Mouse (Mus musculus) hindbrain, embryonic 16.5 days (tissue): ENCODE measurements around the gene Spock1. TPM values are rescaled to one million over a fixed set of nuclear protein-coding genes. Genes with fewer than 3 reads are reported as not detected.

Experiments
- ATAC-seq: fragments of 200-750 bp; cut with Nextera tagmentation; 2 replicates; pipeline ENCODE4 v1.8.0; 2017; ENCODE audit warnings: moderate TSS enrichment, moderate library complexity
- H3K27ac ChIP-seq: fragments of 300-500 bp; sonication (generic); 2 replicates; pipeline ENCODE4 v1.5.1; 2014; ENCODE audit warnings: low read depth, mild to moderate bottlenecking, control low read depth, low read length, moderate library complexity
- H3K27me3 ChIP-seq: fragments of 300-500 bp; sonication (generic); replicated peaks from 2 replicates; pipeline ENCODE4 v1.6.1; 2014; ENCODE audit warnings: low read length; ENCODE audit not compliant: control insufficient read depth, insufficient read depth
- H3K36me3 ChIP-seq: fragments of 300-500 bp; sonication (generic); 2 replicates; pipeline ENCODE4 v1.6.1; 2014; ENCODE audit warnings: mild to moderate bottlenecking, low read length, moderate library complexity, mixed read lengths; ENCODE audit not compliant: control insufficient read depth, insufficient read depth
- H3K4me1 ChIP-seq: fragments of 300-500 bp; sonication (generic); 2 replicates; pipeline ENCODE4 v1.6.1; 2014; ENCODE audit warnings: low read depth, low read length; ENCODE audit not compliant: control insufficient read depth, insufficient read depth
- H3K4me2 ChIP-seq: fragments of 300-500 bp; sonication (generic); 2 replicates; pipeline ENCODE4 v1.6.1; 2014; ENCODE audit warnings: mild to moderate bottlenecking, low read length, control low read depth, moderate library complexity
- H3K4me3 ChIP-seq: fragments of 300-500 bp; sonication (generic); 2 replicates; pipeline ENCODE4 v1.5.1; 2014; ENCODE audit warnings: mild to moderate bottlenecking, low read length, control low read depth, moderate library complexity
- H3K9ac ChIP-seq: fragments of 300-500 bp; sonication (generic); 2 replicates; pipeline ENCODE4 v1.6.1; 2014; ENCODE audit warnings: low read depth, mild to moderate bottlenecking, control low read depth, low read length, moderate library complexity
- H3K9me3 ChIP-seq: fragments of 300-500 bp; sonication (generic); 2 replicates; pipeline ENCODE4 v1.6.1; 2014; ENCODE audit warnings: mild to moderate bottlenecking, low read length, moderate library complexity; ENCODE audit not compliant: control insufficient read depth
- WGBS: fragments of 180-500 bp; shearing (Covaris S2); extraction: QIAGEN DNeasy Blood & Tissue Kit; methylation state at CpG from one replicate; pipeline ENCODE4 v1.1.7; 2014; 5-methylcytosine and 5-hydroxymethylcytosine counted together
- polyA plus RNA-seq: library from polyadenylated mRNA; unstranded; fragments of >200 nt; fragmentation: Nextera tagmentation; extraction: Ambion mirVana; gene quantifications from 2 replicates; pipeline ENCODE4 v1.2.1, GENCODE M21; 2015

Spock1 gene
- 83.3 and 96.1 TPM in 2 replicates for polyA plus RNA-seq

DNA sequence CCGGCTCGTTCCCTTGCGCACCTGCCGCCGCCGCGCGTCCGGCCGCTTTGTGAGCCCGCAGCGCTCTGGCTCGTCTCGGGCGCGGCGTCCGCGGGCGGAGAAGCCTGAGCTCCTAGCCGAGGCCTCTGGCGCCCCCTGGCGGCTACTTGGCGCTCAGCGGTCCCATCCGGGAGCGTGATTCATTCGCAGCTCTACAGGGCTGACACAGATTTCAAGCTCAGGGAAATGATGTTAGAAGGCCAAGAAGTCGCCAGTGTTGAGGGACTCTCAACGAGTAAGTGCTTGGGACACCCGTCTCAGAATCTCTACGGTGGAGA is at the start of gene Spock1:
TSS of gene Spock1 (minus strand) at position 67 of the 317 bp plus-strand sequence.
- Histone ChIP-seq H3K4me1 (peaks cover 4% of the 10 kb centered on the region; the same call in 1 of the 2 replicates), H3K27ac (peak within 1 kb of the TSS; percentile 30; the same call in 1 of the 2 replicates), H3K9me3 (no peaks in the 10 kb centered on the region), H3K4me3 (peak within 1 kb of the TSS; percentile 48), H3K27me3 (no peaks in the 10 kb centered on the region), H3K36me3 (no peaks in the 10 kb centered on the region), H3K9ac (peak within 1 kb of the TSS; percentile 69), H3K4me2 (peak within 1 kb of the TSS; percentile 67)
- WGBS = under 1% methylated on average over 32 of the region's 32 CpGs
- ATAC-seq = peak; percentile 93

DNA sequence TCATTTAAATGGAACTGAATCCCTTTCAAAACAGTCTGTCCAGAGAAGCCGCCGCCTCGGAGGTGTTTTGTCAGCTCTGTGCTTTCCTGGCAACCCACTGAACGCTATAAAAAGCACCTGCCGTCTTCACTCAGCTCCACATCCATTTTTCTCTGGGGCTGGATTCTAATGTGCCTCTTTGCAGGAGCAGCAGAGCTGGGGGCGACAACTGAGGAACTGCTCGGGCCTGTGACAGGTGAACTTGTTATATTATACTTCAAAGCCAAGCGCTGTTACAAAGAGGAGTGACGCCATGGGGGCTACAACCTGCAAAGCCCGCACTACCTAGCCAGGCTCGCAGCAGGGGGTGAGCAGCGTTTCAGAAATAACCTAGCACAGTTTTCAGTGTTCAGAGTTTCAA is 42.0 kb upstream of the Spock1 start:
- WGBS = 80% methylated on average over 12 of the region's 12 CpGs
- H3K36me3 ChIP-seq = no peaks in the 10 kb centered on the region
- ATAC-seq = no peak
- no peak overlapping the region for H3K4me3 ChIP-seq
- no peak overlapping the region for H3K27ac ChIP-seq
- no peak overlapping the region for H3K4me2 ChIP-seq
- H3K4me1 ChIP-seq = peaks cover 5% of the 10 kb centered on the region; the same call in 1 of the 2 replicates
- H3K9ac ChIP-seq = no peak overlapping the region
- H3K27me3 ChIP-seq = peaks cover 4% of the 10 kb centered on the region; the same call in 1 of the 2 replicates
- no peaks in the 10 kb centered on the region for H3K9me3 ChIP-seq

DNA sequence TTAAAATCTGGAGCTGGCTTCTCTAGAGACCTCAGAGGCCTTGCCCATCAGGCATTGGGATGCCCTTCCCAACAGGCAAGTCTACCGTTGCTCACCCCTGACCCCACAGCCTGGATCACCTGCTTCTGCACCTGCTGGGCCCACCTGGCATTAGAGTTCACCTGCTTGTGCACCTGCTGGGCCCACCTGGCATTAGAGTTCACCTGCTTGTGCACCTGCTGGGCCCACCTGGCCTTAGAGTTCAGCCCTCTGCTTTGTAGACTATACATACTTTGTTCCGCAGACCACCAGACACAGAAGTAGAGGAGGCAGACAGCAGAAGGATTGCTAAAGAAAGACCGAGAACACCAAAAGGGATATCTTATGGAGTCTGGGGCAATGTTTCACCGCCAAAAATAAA is 41.4 kb upstream of the Spock1 start:
- Histone ChIP-seq H3K9me3 (no peaks in the 10 kb centered on the region), H3K9ac (no peak overlapping the region), H3K36me3 (no peaks in the 10 kb centered on the region), H3K27ac (no peak overlapping the region), H3K27me3 (peaks cover 4% of the 10 kb centered on the region; the same call in 1 of the 2 replicates), H3K4me3 (no peak overlapping the region), H3K4me2 (no peak overlapping the region), H3K4me1 (peaks cover 8% of the 10 kb centered on the region)
- ATAC-seq = no peak
- WGBS = 89% methylated on average over 4 of the region's 4 CpGs

DNA sequence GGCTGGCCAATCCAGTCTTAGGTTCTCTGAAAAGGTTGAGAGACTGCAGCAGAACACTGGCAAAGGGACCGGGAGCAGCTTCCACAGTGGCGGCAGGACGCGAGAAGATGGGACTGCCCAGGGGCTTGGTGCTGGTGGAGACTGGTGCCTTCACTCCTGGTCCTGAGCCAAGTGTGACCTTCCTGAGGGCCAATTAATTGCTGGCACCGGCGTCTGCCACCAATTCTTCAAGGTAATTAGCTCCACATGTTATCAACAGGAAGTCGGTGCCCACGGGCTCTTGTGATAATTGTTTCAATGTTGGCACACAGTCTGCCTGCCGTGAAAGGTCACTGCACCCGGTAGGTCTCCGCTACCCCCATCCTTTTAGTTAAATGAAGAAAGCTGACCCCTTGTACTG is 37.1 kb upstream of the Spock1 start:
- peaks cover 2% of the 10 kb centered on the region for H3K27me3 ChIP-seq
- H3K9ac ChIP-seq = no peak overlapping the region
- no peaks in the 10 kb centered on the region for H3K9me3 ChIP-seq
- no peak overlapping the region for H3K4me2 ChIP-seq
- H3K4me3 ChIP-seq = no peak overlapping the region
- H3K36me3 ChIP-seq = no peaks in the 10 kb centered on the region
- no peak overlapping the region for H3K27ac ChIP-seq
- ATAC-seq = peak; percentile 66
- H3K4me1 ChIP-seq = peaks cover 8% of the 10 kb centered on the region
- WGBS = 26% methylated on average over 11 of the region's 11 CpGs

DNA sequence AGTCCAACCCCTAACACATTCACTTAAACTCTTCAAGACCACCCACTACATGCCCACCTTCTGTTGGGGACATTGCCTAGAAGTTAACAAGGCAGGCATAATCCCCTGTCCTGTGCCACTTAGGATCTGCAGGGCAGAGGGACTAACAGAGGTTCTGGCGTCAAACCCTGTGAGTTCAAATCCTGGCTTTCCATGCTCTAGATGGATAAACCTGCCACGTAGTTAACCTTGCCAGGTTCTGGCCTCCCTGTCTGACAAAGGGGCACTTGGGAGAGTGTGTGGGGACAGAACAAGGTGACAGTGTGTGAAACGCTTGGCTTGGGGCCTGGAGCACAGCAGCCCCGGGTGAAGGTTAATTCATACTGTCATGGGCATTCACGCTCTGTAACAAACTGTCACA is 36.3 kb upstream of the Spock1 start:
- Histone ChIP-seq H3K27me3 (peaks cover 2% of the 10 kb centered on the region), H3K4me2 (no peak overlapping the region), H3K27ac (no peak overlapping the region), H3K9me3 (no peaks in the 10 kb centered on the region), H3K4me1 (peaks cover 8% of the 10 kb centered on the region), H3K9ac (no peak overlapping the region), H3K4me3 (no peak overlapping the region), H3K36me3 (no peaks in the 10 kb centered on the region)
- peak; percentile 41 for ATAC-seq
- WGBS = 58% methylated on average over 5 of the region's 5 CpGs

DNA sequence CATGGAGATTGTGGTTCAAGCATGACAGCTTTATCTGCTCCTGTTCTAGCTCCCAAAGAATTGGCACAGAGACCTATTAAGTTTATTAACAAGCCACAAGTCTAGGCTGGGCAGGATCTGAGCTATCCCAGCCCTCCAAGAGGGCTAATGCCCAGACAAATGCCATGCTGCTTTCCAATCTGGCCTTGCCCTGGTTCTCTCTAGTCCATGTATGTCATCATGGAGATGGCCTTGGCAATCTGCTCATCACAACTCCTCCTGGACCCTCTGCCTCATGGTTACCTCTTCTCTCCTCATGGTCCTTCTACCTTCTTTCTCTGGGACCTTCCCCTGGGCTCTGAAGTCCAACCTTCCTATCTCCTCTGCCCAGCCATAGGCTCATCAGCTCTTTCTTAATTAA is 35.8 kb upstream of the Spock1 start:
- no peaks in the 10 kb centered on the region for H3K36me3 ChIP-seq
- no peaks in the 10 kb centered on the region for H3K9me3 ChIP-seq
- H3K4me2 ChIP-seq = no peak overlapping the region
- peaks cover 8% of the 10 kb centered on the region for H3K4me1 ChIP-seq
- H3K4me3 ChIP-seq = no peak overlapping the region
- peaks cover 2% of the 10 kb centered on the region for H3K27me3 ChIP-seq
- H3K27ac ChIP-seq = no peak overlapping the region
- no peak for ATAC-seq
- no peak overlapping the region for H3K9ac ChIP-seq

DNA sequence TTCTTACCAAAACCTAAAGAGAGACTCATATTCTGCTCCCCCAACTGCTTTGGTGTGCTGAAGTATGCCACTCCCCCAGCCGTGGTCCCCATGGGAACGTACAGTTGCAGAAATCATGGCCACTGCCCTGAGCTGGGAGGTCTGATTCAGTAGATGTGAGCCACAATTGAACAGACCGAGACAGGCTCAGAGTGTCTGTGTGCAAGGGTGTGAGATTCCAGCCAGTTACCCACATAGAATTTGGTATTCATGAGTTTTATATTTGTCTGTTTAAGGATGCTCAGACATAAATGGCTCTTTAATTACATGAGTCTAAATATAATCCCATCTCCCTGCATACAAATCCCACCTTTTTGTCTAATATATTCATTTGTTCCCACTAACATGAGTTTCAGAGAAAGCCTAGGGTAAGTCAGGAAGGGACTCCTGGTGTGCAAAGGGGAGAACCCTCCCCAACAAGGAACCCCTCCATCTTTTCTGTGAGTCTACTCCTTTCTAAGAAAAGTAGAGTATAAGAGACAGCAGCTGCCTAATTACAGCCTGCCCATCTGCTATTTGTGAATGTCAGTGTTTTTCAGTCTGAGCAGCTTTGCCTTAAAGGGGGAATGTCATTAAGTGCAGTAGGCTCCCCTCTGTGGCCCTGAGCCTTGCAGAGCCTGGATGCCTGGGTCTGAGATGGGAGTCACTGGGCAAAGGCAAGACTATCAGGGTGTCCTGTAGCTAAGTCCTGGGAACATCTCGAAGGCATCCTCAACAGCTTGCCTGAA is 29.5 kb upstream of the Spock1 start:
- Histone ChIP-seq H3K4me2 (no peak overlapping the region), H3K9me3 (no peaks in the 10 kb centered on the region), H3K36me3 (no peaks in the 10 kb centered on the region), H3K9ac (no peak overlapping the region), H3K4me3 (no peak overlapping the region), H3K27ac (no peak overlapping the region), H3K4me1 (no peaks in the 10 kb centered on the region), H3K27me3 (peaks cover 2% of the 10 kb centered on the region; the same call in 1 of the 2 replicates)
- WGBS = 78% methylated on average over 4 of the region's 4 CpGs
- ATAC-seq = no peak

DNA sequence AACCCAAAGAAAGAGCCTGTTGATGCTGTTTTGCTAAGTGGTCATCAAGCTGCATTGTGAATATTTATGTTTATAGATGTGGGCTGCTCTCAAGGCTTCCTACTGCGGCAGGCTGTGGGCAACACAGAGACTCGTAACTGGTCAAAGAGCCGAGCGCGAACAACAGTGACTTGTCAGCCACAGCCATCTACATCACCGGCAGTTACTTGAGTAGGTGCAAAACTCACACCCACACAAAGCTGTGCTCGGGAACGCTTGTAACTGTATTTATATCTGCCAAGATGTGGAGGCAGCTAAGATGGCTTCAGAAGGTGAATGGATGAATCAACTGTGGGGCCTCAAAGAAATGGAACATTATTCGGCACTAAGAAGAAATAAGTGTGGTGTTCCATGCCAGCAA is 23.9 kb upstream of the Spock1 start:
- H3K9ac ChIP-seq = no peak overlapping the region
- 85% methylated on average over 9 of the region's 9 CpGs for WGBS
- H3K36me3 ChIP-seq = no peaks in the 10 kb centered on the region
- no peak overlapping the region for H3K4me3 ChIP-seq
- H3K4me1 ChIP-seq = no peaks in the 10 kb centered on the region; the same call in 1 of the 2 replicates
- H3K4me2 ChIP-seq = no peak overlapping the region
- no peaks in the 10 kb centered on the region for H3K27me3 ChIP-seq
- no peaks in the 10 kb centered on the region for H3K9me3 ChIP-seq
- H3K27ac ChIP-seq = no peak overlapping the region
- no peak for ATAC-seq

DNA sequence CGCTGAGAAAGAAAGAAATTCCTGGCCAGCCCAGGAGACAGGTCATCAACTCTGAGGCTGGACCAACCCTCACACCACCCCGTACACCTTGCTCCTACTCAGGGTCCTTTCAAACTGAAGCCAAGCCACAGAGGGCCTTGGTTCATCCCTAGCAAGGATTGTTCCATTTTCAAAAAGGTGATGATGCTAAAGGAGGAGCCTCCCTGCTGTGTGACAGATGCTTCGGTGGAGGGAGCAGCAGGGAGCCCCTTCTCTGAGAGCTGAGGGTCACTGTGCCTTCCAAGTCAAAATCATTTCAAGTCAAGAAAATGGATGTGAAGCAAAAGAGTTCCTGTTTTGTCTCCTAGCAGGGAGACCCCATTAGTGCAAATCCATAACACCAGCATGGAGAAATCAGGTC is 23.2 kb upstream of the Spock1 start:
- H3K9me3 ChIP-seq = no peaks in the 10 kb centered on the region
- WGBS = 31% methylated on average over 3 of the region's 3 CpGs
- no peak overlapping the region for H3K9ac ChIP-seq
- H3K4me1 ChIP-seq = no peaks in the 10 kb centered on the region; the same call in 1 of the 2 replicates
- no peak for ATAC-seq
- no peak overlapping the region for H3K4me2 ChIP-seq
- H3K27ac ChIP-seq = no peak overlapping the region
- no peak overlapping the region for H3K4me3 ChIP-seq
- H3K27me3 ChIP-seq = no peaks in the 10 kb centered on the region
- no peaks in the 10 kb centered on the region for H3K36me3 ChIP-seq
